Comparison of ENCODE assay signal across 9 mouse cellular contexts in the genomic region with DNA sequence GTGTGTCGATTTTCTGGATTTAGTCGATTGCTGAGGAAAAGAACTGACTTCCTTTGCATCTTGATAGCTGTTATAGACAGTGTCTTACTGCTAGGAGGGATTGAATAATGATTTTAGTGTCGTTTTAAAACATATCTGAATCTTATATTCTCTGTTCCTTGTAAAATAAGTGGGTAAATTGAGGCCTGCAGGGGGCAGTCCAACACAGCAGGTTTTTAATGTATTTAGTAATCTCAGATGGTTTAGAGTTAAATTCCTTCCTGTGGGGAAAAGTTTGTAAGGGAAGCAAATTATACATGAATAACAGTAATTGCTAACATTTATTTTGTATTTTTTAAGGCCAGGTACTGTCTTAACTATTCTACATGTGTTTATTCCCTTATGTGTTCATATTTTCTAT.
A peak's percentile ranks its signal among the peaks of the same experiment; 100 is the strongest.
DNase-seq lines count a peak whose midpoint lies in the region; ATAC-seq lines count a peak whose summit lies in the region.
"Had no signal": no experiment of that assay in that cellular context is flagged by ENCODE, and none has a peak within 500 bp of the region (broad histone marks: within the 10 kb centered on the region; RNA-seq: fewer than 3 reads in every experiment).

No protein-coding gene starts in this region.

- H3K4me2 ChIP-seq in heart, embryonic 12.5 days, result no peak overlapping the region
- H3K4me2 ChIP-seq: embryonic facial prominence, embryonic 13.5 days had no signal

- no peaks in the 10 kb centered on the region for H3K27me3 ChIP-seq in heart, embryonic 12.5 days (replicated peaks)
- H3K27me3 ChIP-seq: embryonic facial prominence, embryonic 13.5 days had no signal

- H3K9ac ChIP-seq in heart, embryonic 12.5 days, result no peak overlapping the region
- H3K9ac ChIP-seq: embryonic facial prominence, embryonic 13.5 days had no signal

- H3K36me3 ChIP-seq in heart, embryonic 12.5 days, result peaks cover 4% of the 10 kb centered on the region; the same call in 1 of the 2 replicates
- H3K36me3 ChIP-seq: embryonic facial prominence, embryonic 13.5 days had no signal

- H3K4me3 ChIP-seq in heart, embryonic 12.5 days, result no peak overlapping the region
- H3K4me3 ChIP-seq: embryonic facial prominence, embryonic 13.5 days had no signal

- H3K4me1 ChIP-seq in heart, embryonic 12.5 days (replicated peaks), result no peaks in the 10 kb centered on the region
- H3K4me1 ChIP-seq: embryonic facial prominence, embryonic 13.5 days had no signal

- no peak overlapping the region for H3K27ac ChIP-seq in heart, embryonic 12.5 days (ENCODE audit: poor library complexity, severe bottlenecking)
- H3K27ac ChIP-seq: embryonic facial prominence, embryonic 13.5 days had no signal

- intact Hi-C loops in heart, postnatal 10 days (cut with DNase I), result loop anchor here (1.0 to 10.0 kb wide), 4 partner anchors 124 to 719 kb away; no protein-coding TSS in a partner anchor

- no peaks in the 10 kb centered on the region for H3K9me3 ChIP-seq in heart, embryonic 12.5 days (replicated peaks)
- H3K9me3 ChIP-seq: embryonic facial prominence, embryonic 13.5 days had no signal

- WGBS in heart, embryonic 12.5 days, result 52% methylated on average over 3 of the region's 3 CpGs

- ATAC-seq in heart, embryonic 12.5 days (ENCODE audit: insufficient number of reproducible peaks, low FRiP score), result no peak
- peak; percentile 74 for ATAC-seq in CD4-positive, CD25-positive, alpha-beta regulatory T cell, adult 4 months
- ATAC-seq in common myeloid progenitor, adult 5-6 weeks (replicated peaks; ENCODE audit: low read depth, poor library complexity, severe bottlenecking), result peak; percentile 42; the same call in 1 of the 2 replicates

- DNase-seq in heart, postnatal 10 days, result peak; percentile 38 to 65
- peak; percentile 62 for DNase-seq in 3T3-L1 (ENCODE audit: low read depth, low spot score)
- DNase-seq in layer of hippocampus, adult 9-11 months, result peak; percentile 21
- peak; percentile 75 for DNase-seq in retina, embryonic 14.5 days (ENCODE audit: low spot score)
- DNase-seq in urinary bladder, postnatal 25 days (ENCODE audit: low spot score), result no peak
